Comparison of ENCODE assay signal across 12 mouse cellular contexts in genomic region chr3:99930920-99931620, GRCm38 (mm10). TPM values are rescaled to one million over a fixed set of nuclear protein-coding genes. Genes with fewer than 3 reads are reported as not detected.
A peak's percentile ranks its signal among the peaks of the same experiment; 100 is the strongest.
DNase-seq lines count a peak whose midpoint lies in the region; ATAC-seq lines count a peak whose summit lies in the region.
"Had no signal": no experiment of that assay in that cellular context is flagged by ENCODE, and none has a peak within 500 bp of the region (broad histone marks: within the 10 kb centered on the region; RNA-seq: fewer than 3 reads in every experiment).

No protein-coding gene starts in this region.

- no peak for ATAC-seq in embryonic facial prominence, embryonic 11.5 days (replicated peaks; ENCODE audit: insufficient number of reproducible peaks, low FRiP score, low TSS enrichment, low read depth)
- ATAC-seq in hindbrain, embryonic 13.5 days (ENCODE audit: low FRiP score), result no peak

- H3K36me3 ChIP-seq in embryonic facial prominence, embryonic 11.5 days (replicated peaks; ENCODE audit: control insufficient read depth, insufficient read depth, low read depth, low read length), result no peaks in the 10 kb centered on the region
- H3K36me3 ChIP-seq in hindbrain, embryonic 13.5 days, result no peaks in the 10 kb centered on the region
- H3K36me3 ChIP-seq: liver, embryonic 15.5 days had no signal

- H3K27ac ChIP-seq in embryonic facial prominence, embryonic 11.5 days (replicated peaks; ENCODE audit: low read depth, low read length), result no peak overlapping the region; the same call in 1 of the 2 replicates
- H3K27ac ChIP-seq in hindbrain, embryonic 13.5 days, result no peak overlapping the region
- H3K27ac ChIP-seq: liver, embryonic 15.5 days had no signal

- H3K4me1 ChIP-seq in embryonic facial prominence, embryonic 11.5 days (ENCODE audit: control insufficient read depth, insufficient read depth, low read length), result no peaks in the 10 kb centered on the region
- no peaks in the 10 kb centered on the region for H3K4me1 ChIP-seq in hindbrain, embryonic 13.5 days (replicated peaks)
- H3K4me1 ChIP-seq: liver, embryonic 15.5 days had no signal

- DNase-seq in 3134 (ENCODE audit: extremely low read depth, insufficient read length, low spot score), result peak; percentile 21
- peak; percentile 76 for DNase-seq in embryonic facial prominence, embryonic 11.5 days (ENCODE audit: low spot score)
- DNase-seq in gastrocnemius, postnatal 25 days, result peak; percentile 28
- DNase-seq in kidney, postnatal 25 days, result peak; percentile 68 to 73
- no peak for DNase-seq in heart, adult 11 months
- DNase-seq in adrenal gland, postnatal 36 days, result no peak
- DNase-seq in layer of hippocampus, adult 11-12 months (ENCODE audit: low spot score), result no peak
- DNase-seq: adrenal gland, postnatal 10 days; heart, postnatal 4 days had no signal

- no peaks in the 10 kb centered on the region for H3K9me3 ChIP-seq in embryonic facial prominence, embryonic 11.5 days (replicated peaks; ENCODE audit: control insufficient read depth, low read length)
- H3K9me3 ChIP-seq in hindbrain, embryonic 13.5 days, result no peaks in the 10 kb centered on the region
- H3K9me3 ChIP-seq: liver, embryonic 15.5 days had no signal

- 58% methylated on average over 12 of the region's 12 CpGs for WGBS in embryonic facial prominence, embryonic 11.5 days
- WGBS in hindbrain, embryonic 13.5 days, result 81% methylated on average over 12 of the region's 12 CpGs

- no peak overlapping the region for H3K4me2 ChIP-seq in embryonic facial prominence, embryonic 11.5 days (ENCODE audit: low read depth, low read length)
- no peak overlapping the region for H3K4me2 ChIP-seq in hindbrain, embryonic 13.5 days
- H3K4me2 ChIP-seq: liver, embryonic 15.5 days had no signal

- no peaks in the 10 kb centered on the region for H3K27me3 ChIP-seq in embryonic facial prominence, embryonic 11.5 days (ENCODE audit: control insufficient read depth, insufficient read depth, low read length)
- H3K27me3 ChIP-seq in hindbrain, embryonic 13.5 days, result no peaks in the 10 kb centered on the region
- H3K27me3 ChIP-seq: liver, embryonic 15.5 days had no signal

- H3K9ac ChIP-seq in embryonic facial prominence, embryonic 11.5 days (replicated peaks; ENCODE audit: low read length), result no peak overlapping the region
- H3K9ac ChIP-seq in hindbrain, embryonic 13.5 days, result no peak overlapping the region
- H3K9ac ChIP-seq: liver, embryonic 15.5 days had no signal

- H3K4me3 ChIP-seq in embryonic facial prominence, embryonic 11.5 days (ENCODE audit: low read depth, low read length), result no peak overlapping the region
- H3K4me3 ChIP-seq in hindbrain, embryonic 13.5 days, result no peak overlapping the region
- H3K4me3 ChIP-seq: liver, embryonic 15.5 days had no signal

RNA-seq across cellular contexts. Expression of gene Spag17, which starts 45.9 kb away (rescaled TPM):
- 0.04 and 0.43 TPM in 2 replicates for polyA plus RNA-seq in embryonic facial prominence, embryonic 11.5 days (2014; fragmentation: Nextera tagmentation; extraction: Ambion mirVana)
- total RNA-seq in gastrocnemius, postnatal 25 days (2021), result not detected
- polyA plus RNA-seq in hindbrain, embryonic 13.5 days (2015; fragmentation: Nextera tagmentation; extraction: Ambion mirVana), result 0.39 and 1.4 TPM in 2 replicates
- not detected for total RNA-seq in adrenal gland, postnatal 36 days (2021)
- total RNA-seq: heart, postnatal 4 days; megakaryocyte, adult 5-6 weeks had no signal

Comparison
In these comparisons a context has a peak if more than half of its experiments do, and no peak if none do; other contexts are left out.
1. DNase-seq: peak in 3134 (single experiment), embryonic facial prominence, embryonic 11.5 days (single experiment), gastrocnemius, postnatal 25 days (single experiment) and kidney, postnatal 25 days (2 of 2); none in heart, adult 11 months (single experiment), adrenal gland, postnatal 36 days (0 of 2) and layer of hippocampus, adult 11-12 months (single experiment).